Mouse (Mus musculus) liver, adult 2 months (tissue): ENCODE measurements at regions not wholly inside any gene's neighbourhood (a gene's known extent, or its start where the extent isn't known, plus 50 kb on each side); places are given as distances from the start of the nearest gene placed in this dataset.

Experiments used
- DNase-seq: peaks from one replicate; pipeline ENCODE4 v3.0.0-alpha.2; 2011; ENCODE audit warnings: low read depth, low spot score; ENCODE audit errors: extremely low read depth
- H3K27ac ChIP-seq: fragments of 200-500 bp; replicated peaks from 2 replicates; pipeline ENCODE4 v1.5.1; 2012; ENCODE audit warnings: low read depth, mild to moderate bottlenecking, control low read depth, inconsistent platforms, low read length; ENCODE audit not compliant: insufficient read depth
- H3K27me3 ChIP-seq: fragments of 200-500 bp; 2 replicates; pipeline ENCODE4 v1.6.1; 2012; ENCODE audit warnings: mild to moderate bottlenecking, moderate library complexity, low read length, inconsistent platforms; ENCODE audit not compliant: control insufficient read depth, insufficient read depth
- H3K36me3 ChIP-seq: fragments of 200-500 bp; 2 replicates; pipeline ENCODE4 v1.6.1; 2012; ENCODE audit warnings: low read length, inconsistent platforms; ENCODE audit not compliant: control insufficient read depth, insufficient read depth
- H3K4me1 ChIP-seq: fragments of 200-500 bp; 2 replicates; pipeline ENCODE4 v1.6.1; 2011; ENCODE audit warnings: low read length; ENCODE audit not compliant: control insufficient read depth, insufficient read depth
- H3K4me3 ChIP-seq: fragments of 200-500 bp; 2 replicates; pipeline ENCODE4 v1.5.1; 2011; ENCODE audit warnings: low read depth, mild to moderate bottlenecking, control low read depth, low read length, moderate library complexity; ENCODE audit not compliant: insufficient read depth
- H3K79me2 ChIP-seq: fragments of 200-500 bp; 2 replicates; pipeline ENCODE4 v1.6.1; 2012; ENCODE audit warnings: inconsistent platforms, mild to moderate bottlenecking, low read length, moderate library complexity; ENCODE audit not compliant: control insufficient read depth, insufficient read depth
- H3K9ac ChIP-seq: fragments of 200-500 bp; 2 replicates; pipeline ENCODE4 v1.6.1; 2012; ENCODE audit warnings: low read depth, mild to moderate bottlenecking, control low read depth, inconsistent platforms, low read length
- CTCF ChIP-seq: fragments of 200-500 bp; IDR thresholded peaks from 2 replicates; pipeline ENCODE4 v1.5.1; 2011; ENCODE audit warnings: low read depth, low read length, control low read depth
- POLR2A ChIP-seq: fragments of 200-500 bp; IDR thresholded peaks from 2 replicates; pipeline ENCODE4 v1.6.1; 2011; ENCODE audit warnings: low read length, control low read depth; ENCODE audit not compliant: insufficient read depth; ENCODE audit errors: extremely low read depth
- WGBS: fragments of 180-500 bp; shearing (Covaris S2); methylation state at CpG from one replicate; pipeline ENCODE4 v1.1.7; 2018; 5-methylcytosine and 5-hydroxymethylcytosine counted together

- Histone ChIP-seq H3K4me3 (no peak overlapping the region), H3K4me1 (no peaks in the 10 kb centered on the region), H3K9ac (no peak overlapping the region), H3K79me2 (no peaks in the 10 kb centered on the region), H3K27me3 (0 out of 2 replicates have a peak, but pooled peaks cover 2% of the 10 kb centered on the region), H3K36me3 (no peaks in the 10 kb centered on the region), H3K27ac (no peak overlapping the region)
- TF ChIP-seq POLR2A = no peak
- no peak for TF ChIP-seq CTCF
- no peak for DNase-seq
- 72% methylated on average over 6 of the region's 6 CpGs for WGBS
Measured at GRCm38 (mm10) chr15:10767535-10767934, 53.1 kb upstream of the Rai14 start.

GRCm38 (mm10) chr15:10770410-10771310 is 56.2 kb upstream of the Rai14 start:
- 0 out of 2 replicates have a peak, but pooled peaks cover 2% of the 10 kb centered on the region for H3K27me3 ChIP-seq
- H3K27ac ChIP-seq = no peak overlapping the region
- H3K9ac ChIP-seq = no peak overlapping the region
- H3K4me1 ChIP-seq = no peaks in the 10 kb centered on the region
- 81% methylated on average over 5 of the region's 5 CpGs for WGBS
- no peaks in the 10 kb centered on the region for H3K79me2 ChIP-seq
- no peak for TF ChIP-seq POLR2A
- TF ChIP-seq CTCF = no peak
- no peaks in the 10 kb centered on the region for H3K36me3 ChIP-seq
- H3K4me3 ChIP-seq = no peak overlapping the region
- DNase-seq = no peak

GRCm38 (mm10) chr15:10771311-10771690 is 56.9 kb upstream of the Rai14 start:
- TF ChIP-seq POLR2A (no peak), CTCF (no peak)
- Histone ChIP-seq H3K4me3 (no peak overlapping the region), H3K4me1 (no peaks in the 10 kb centered on the region), H3K27me3 (no peaks in the 10 kb centered on the region), H3K27ac (no peak overlapping the region), H3K36me3 (no peaks in the 10 kb centered on the region), H3K79me2 (no peaks in the 10 kb centered on the region), H3K9ac (no peak overlapping the region)
- WGBS = 61% methylated on average over 4 of the region's 4 CpGs
- DNase-seq = peak; percentile 2

GRCm38 (mm10) chr15:10779941-10780620 is 65.7 kb upstream of the Rai14 start:
- DNase-seq = no peak
- no peak overlapping the region for H3K4me3 ChIP-seq
- no peak for TF ChIP-seq CTCF
- TF ChIP-seq POLR2A = no peak
- H3K27me3 ChIP-seq = no peaks in the 10 kb centered on the region
- H3K4me1 ChIP-seq = no peaks in the 10 kb centered on the region
- H3K36me3 ChIP-seq = no peaks in the 10 kb centered on the region
- H3K27ac ChIP-seq = no peak overlapping the region
- 65% methylated on average over 13 of the region's 13 CpGs for WGBS
- no peaks in the 10 kb centered on the region for H3K79me2 ChIP-seq
- no peak overlapping the region for H3K9ac ChIP-seq

- no peak overlapping the region for H3K27ac ChIP-seq
- TF ChIP-seq CTCF (no peak), POLR2A (no peak)
- no peaks in the 10 kb centered on the region for H3K4me1 ChIP-seq
- H3K9ac ChIP-seq = no peak overlapping the region
- no peaks in the 10 kb centered on the region for H3K79me2 ChIP-seq
- H3K27me3 ChIP-seq = no peaks in the 10 kb centered on the region
- no peaks in the 10 kb centered on the region for H3K36me3 ChIP-seq
- no peak overlapping the region for H3K4me3 ChIP-seq
- DNase-seq = no peak
- 84% methylated on average over 6 of the region's 6 CpGs for WGBS
Measured at GRCm38 (mm10) chr15:10789371-10789770, 74.9 kb upstream of the Rai14 start.
